Mouse (Mus musculus) lung, postnatal 0 days (tissue): ENCODE results near the gene Zfp672.

Source experiments
- CTCF ChIP-seq: IDR thresholded peaks from 2 replicates; pipeline ENCODE4 v1.5.1; 2016; ENCODE audit warnings: antibody characterized with exemption, mild to moderate bottlenecking
- EP300 ChIP-seq: IDR thresholded peaks from 2 replicates; pipeline ENCODE4 v1.6.1; 2016; ENCODE audit warnings: antibody characterized with exemption, mild to moderate bottlenecking, control low read depth

GRCm38 (mm10) chr11:58354476-58354875 is 24.3 kb upstream of the Zfp672 start:
- TF ChIP-seq EP300 (no peak), CTCF (no peak)
